Mouse (Mus musculus) olfactory bulb, adult 2 months (tissue): ENCODE measurements around the gene Ankrd13d.

Experiments
- CTCF ChIP-seq: fragments of 200-500 bp; IDR thresholded peaks from 2 replicates; pipeline ENCODE4 v1.5.1; 2012; ENCODE audit warnings: low read depth, mild to moderate bottlenecking, low read length, moderate library complexity; ENCODE audit not compliant: insufficient read depth
- POLR2A ChIP-seq: fragments of 200-500 bp; IDR thresholded peaks from 2 replicates; pipeline ENCODE4 v1.6.1; 2012; ENCODE audit warnings: mild to moderate bottlenecking, low read depth, low read length, moderate library complexity; ENCODE audit not compliant: insufficient read depth

DNA sequence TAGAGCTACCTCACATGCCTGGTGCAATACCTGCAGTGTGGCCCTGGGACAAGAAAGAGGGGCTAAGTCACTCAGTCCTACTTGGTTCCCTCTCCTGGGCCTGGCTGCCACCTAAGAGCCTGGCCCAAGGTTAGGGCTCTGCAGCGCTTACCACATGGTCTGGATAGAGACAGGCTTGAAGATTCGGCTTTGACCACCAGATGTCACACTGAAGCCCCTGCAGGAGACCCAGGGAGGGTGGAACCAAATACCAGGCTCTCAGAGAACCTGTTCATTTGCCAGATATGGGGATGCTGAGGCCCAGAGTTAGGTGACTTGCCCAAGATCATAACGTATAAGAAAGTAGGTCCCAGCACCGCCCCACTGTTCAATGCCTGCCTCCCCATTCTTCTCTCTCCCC, 17.0 kb downstream of the Ankrd13d start:
- TF ChIP-seq CTCF (no peak), POLR2A (no peak)
